Mouse (Mus musculus) intestine, postnatal 0 days (tissue): ENCODE measurements around the gene Gpr158. TPM values are rescaled to one million over a fixed set of nuclear protein-coding genes. Genes with fewer than 3 reads are reported as not detected.

ENCODE experiments used
- ATAC-seq: fragments of 200-750 bp; cut with Nextera tagmentation; 2 replicates; pipeline ENCODE4 v1.8.0; 2017; ENCODE audit warnings: mild to moderate bottlenecking, moderate TSS enrichment, moderate library complexity
- H3K27ac ChIP-seq: fragments of 300-500 bp; sonication (generic); 2 replicates; pipeline ENCODE4 v1.5.1; 2014; ENCODE audit warnings: mild to moderate bottlenecking, low read depth, low read length, moderate library complexity
- H3K27me3 ChIP-seq: fragments of 300-500 bp; sonication (generic); replicated peaks from 2 replicates; pipeline ENCODE4 v1.6.1; 2014; ENCODE audit warnings: low read length, mixed read lengths; ENCODE audit not compliant: control insufficient read depth, insufficient read depth
- H3K36me3 ChIP-seq: fragments of 300-500 bp; sonication (generic); 2 replicates; pipeline ENCODE4 v1.6.1; 2014; ENCODE audit warnings: mild to moderate bottlenecking, moderate library complexity; ENCODE audit not compliant: control insufficient read depth, insufficient read depth
- H3K4me1 ChIP-seq: fragments of 300-500 bp; sonication (generic); replicated peaks from 2 replicates; pipeline ENCODE4 v1.6.1; 2014; ENCODE audit warnings: antibody characterized with exemption, low read length, mixed read lengths; ENCODE audit not compliant: control insufficient read depth, insufficient read depth
- H3K4me2 ChIP-seq: fragments of 300-500 bp; sonication (generic); replicated peaks from 2 replicates; pipeline ENCODE4 v1.6.1; 2014; ENCODE audit warnings: low read depth, mild to moderate bottlenecking, moderate library complexity
- H3K4me3 ChIP-seq: fragments of 300-500 bp; sonication (generic); 2 replicates; pipeline ENCODE4 v1.5.1; 2014; ENCODE audit warnings: low read depth, low read length
- H3K9ac ChIP-seq: fragments of 300-500 bp; sonication (generic); 2 replicates; pipeline ENCODE4 v1.6.1; 2014; ENCODE audit warnings: mild to moderate bottlenecking, low read depth, low read length
- H3K9me3 ChIP-seq: fragments of 300-500 bp; sonication (generic); 2 replicates; pipeline ENCODE4 v1.6.1; 2016; ENCODE audit warnings: mixed run types; ENCODE audit not compliant: control insufficient read depth
- CTCF ChIP-seq: sonication (generic); IDR thresholded peaks from 2 replicates; pipeline ENCODE4 v1.5.1; 2016; ENCODE audit warnings: low read depth, mild to moderate bottlenecking, control low read depth, antibody characterized with exemption, moderate library complexity
- WGBS: fragments of 180-500 bp; shearing (Covaris S2); extraction: QIAGEN DNeasy Blood & Tissue Kit; methylation state at CpG from one replicate; pipeline ENCODE4 v1.1.7; 2014; 5-methylcytosine and 5-hydroxymethylcytosine counted together
- polyA plus RNA-seq: library from polyadenylated mRNA; unstranded; fragments of >200 nt; fragmentation: Nextera tagmentation; extraction: Ambion mirVana; gene quantifications from 2 replicates; pipeline ENCODE4 v1.2.1, GENCODE M21; 2015

Gpr158 gene
- polyA plus RNA-seq, 1 experiment from 2014 or later = 0.03 TPM

DNA sequence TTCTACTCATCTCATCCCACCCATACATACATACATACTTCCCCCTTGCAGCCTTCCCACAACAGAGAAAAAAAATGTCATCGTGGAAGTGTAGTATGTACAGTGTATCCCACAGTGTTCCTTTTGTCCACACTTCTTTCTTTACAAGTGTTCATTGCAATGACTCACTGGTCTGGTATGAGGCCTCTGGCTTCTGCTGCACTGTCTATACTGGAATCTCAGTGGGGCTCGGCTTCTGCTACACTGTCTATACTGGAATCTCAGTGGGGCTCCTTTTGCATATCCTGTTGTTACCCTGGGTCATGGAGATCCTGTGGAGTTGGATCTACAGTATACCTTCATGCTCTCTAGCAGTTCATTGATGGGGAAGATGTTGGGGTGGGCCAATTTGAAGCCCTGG, 425.8 kb downstream of the Gpr158 start:
- Histone ChIP-seq H3K4me2 (no peak overlapping the region), H3K9ac (no peak overlapping the region), H3K27me3 (no peaks in the 10 kb centered on the region), H3K4me3 (no peak overlapping the region), H3K9me3 (no peaks in the 10 kb centered on the region), H3K27ac (no peak overlapping the region), H3K36me3 (no peaks in the 10 kb centered on the region), H3K4me1 (no peaks in the 10 kb centered on the region)
- no peak for ATAC-seq
- no peak for TF ChIP-seq CTCF
- 69% methylated on average over 2 of the region's 2 CpGs for WGBS

DNA sequence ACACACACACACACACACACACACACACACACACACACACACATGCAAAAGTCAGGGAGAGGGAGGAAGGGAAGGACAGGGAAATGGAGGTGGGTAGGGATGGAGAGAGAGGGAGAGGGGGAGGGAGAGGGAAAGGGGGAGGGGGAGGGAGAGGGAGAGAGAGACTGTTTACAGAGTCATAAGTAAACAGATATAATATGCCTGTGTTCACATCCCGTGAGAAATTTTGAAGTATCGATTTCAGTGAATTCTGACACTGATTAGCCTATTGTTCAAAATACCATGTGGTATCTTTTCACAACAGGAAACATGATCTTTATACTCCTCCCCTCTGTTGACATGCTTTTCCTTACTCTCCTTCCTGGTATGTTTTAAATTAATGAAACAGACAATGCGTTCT, 432.3 kb downstream of the Gpr158 start:
- H3K4me3 ChIP-seq = no peak overlapping the region
- WGBS = 49% methylated on average over 3 of the region's 3 CpGs
- H3K27ac ChIP-seq = no peak overlapping the region
- H3K9ac ChIP-seq = no peak overlapping the region
- no peaks in the 10 kb centered on the region for H3K4me1 ChIP-seq
- no peak for TF ChIP-seq CTCF
- no peaks in the 10 kb centered on the region for H3K36me3 ChIP-seq
- H3K9me3 ChIP-seq = no peaks in the 10 kb centered on the region
- H3K27me3 ChIP-seq = no peaks in the 10 kb centered on the region
- no peak overlapping the region for H3K4me2 ChIP-seq
- ATAC-seq = no peak

DNA sequence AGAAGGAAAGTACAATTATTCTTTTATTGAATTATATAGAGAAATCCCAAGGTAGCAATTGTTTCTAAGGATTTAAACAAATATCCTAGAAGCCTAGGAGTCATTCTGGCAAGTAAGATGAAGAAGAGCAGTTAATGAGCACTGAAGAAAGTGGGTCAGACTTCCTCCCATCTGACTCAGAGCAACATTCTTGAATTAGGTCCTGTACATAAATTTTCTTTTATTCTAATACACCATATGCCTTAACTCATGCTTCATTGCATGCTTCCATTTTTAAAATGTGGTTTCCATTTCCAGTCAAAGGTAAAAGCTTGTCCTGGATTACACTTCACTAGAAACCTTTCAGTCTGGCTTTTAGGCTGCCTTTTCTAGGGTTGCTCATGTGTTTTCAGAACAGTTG, 432.7 kb downstream of the Gpr158 start:
- H3K36me3 ChIP-seq = no peaks in the 10 kb centered on the region
- H3K4me1 ChIP-seq = no peaks in the 10 kb centered on the region
- no peaks in the 10 kb centered on the region for H3K27me3 ChIP-seq
- no peak overlapping the region for H3K4me3 ChIP-seq
- no peak overlapping the region for H3K4me2 ChIP-seq
- no peak overlapping the region for H3K27ac ChIP-seq
- H3K9ac ChIP-seq = no peak overlapping the region
- no peaks in the 10 kb centered on the region for H3K9me3 ChIP-seq
- ATAC-seq = no peak
- no peak for TF ChIP-seq CTCF

DNA sequence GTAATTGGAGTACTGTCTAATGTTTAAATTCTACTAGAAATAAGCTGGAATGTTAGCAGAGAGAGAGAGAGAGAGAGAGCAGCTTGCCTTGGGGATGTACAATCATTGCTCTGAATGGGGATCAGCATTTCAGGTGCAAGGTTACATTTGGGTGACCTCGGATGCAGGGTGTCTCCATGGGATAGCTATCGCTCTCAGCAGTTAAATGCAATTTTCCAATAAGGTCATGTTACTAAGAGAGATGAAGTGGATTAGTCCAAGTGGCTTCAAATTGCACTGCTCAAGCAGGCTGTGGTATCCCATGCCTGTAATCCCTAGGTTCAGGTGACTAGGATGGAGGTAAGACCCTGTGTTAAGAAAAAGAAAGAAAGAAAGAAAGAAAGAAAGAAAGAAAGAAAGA, 441.2 kb downstream of the Gpr158 start:
- ATAC-seq = no peak
- 81% methylated on average over 2 of the region's 2 CpGs for WGBS

DNA sequence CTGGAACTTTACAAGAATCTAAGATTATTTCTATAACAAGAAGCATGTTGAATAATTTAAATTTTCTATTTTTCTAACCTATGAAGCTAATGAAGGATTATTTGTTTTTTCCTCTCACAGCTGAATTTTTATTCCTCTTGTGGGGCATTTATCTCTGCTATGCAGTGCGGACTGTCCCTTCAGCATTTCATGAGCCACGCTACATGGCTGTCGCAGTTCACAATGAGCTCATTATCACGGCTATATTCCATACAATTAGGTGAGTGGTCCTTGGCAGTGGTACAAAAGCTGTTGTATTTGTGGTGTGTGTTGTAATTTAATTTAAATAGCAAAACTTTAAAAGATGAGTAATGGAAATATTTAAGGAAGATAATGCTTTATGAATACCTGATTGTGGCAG, 443.1 kb downstream of the Gpr158 start:
- Histone ChIP-seq H3K9ac (no peak overlapping the region), H3K36me3 (no peaks in the 10 kb centered on the region), H3K27me3 (no peaks in the 10 kb centered on the region), H3K27ac (no peak overlapping the region), H3K4me3 (no peak overlapping the region), H3K4me2 (no peak overlapping the region), H3K4me1 (no peaks in the 10 kb centered on the region), H3K9me3 (no peaks in the 10 kb centered on the region)
- no peak for ATAC-seq
- TF ChIP-seq CTCF = no peak
- WGBS = 93% methylated on average over 4 of the region's 4 CpGs

More for the DNA sequence above, 441.2 kb downstream of the Gpr158 start:
- Histone ChIP-seq H3K27ac (no peak overlapping the region), H3K4me2 (no peak overlapping the region), H3K4me1 (no peaks in the 10 kb centered on the region), H3K36me3 (no peaks in the 10 kb centered on the region), H3K9me3 (no peaks in the 10 kb centered on the region), H3K4me3 (no peak overlapping the region), H3K27me3 (no peaks in the 10 kb centered on the region), H3K9ac (no peak overlapping the region)
- no peak for TF ChIP-seq CTCF

DNA sequence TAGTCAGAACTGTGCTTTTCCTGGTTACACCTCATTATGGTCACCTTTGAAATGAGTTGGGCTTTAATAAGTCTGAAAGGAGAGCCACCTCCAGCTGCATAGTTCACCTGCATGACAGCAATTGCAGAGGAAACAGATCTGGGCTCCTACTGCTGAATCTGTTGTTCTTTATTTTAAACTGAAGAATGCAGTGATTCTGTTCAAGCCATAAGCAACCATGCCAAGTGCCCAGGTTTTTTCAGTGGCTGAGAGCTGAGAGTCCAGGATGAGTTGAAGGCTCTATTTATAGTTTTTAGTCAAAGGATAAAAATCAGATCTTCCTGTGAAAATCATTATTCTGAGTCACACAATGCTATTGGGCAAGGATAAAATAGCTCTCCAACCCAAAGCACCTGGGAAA, 496.7 kb downstream of the Gpr158 start:
- TF ChIP-seq CTCF = no peak
- no peak overlapping the region for H3K27ac ChIP-seq
- no peak overlapping the region for H3K9ac ChIP-seq
- H3K4me2 ChIP-seq = no peak overlapping the region
- no peaks in the 10 kb centered on the region for H3K4me1 ChIP-seq
- no peaks in the 10 kb centered on the region for H3K9me3 ChIP-seq
- no peak overlapping the region for H3K4me3 ChIP-seq
- H3K27me3 ChIP-seq = no peaks in the 10 kb centered on the region
- ATAC-seq = no peak
- H3K36me3 ChIP-seq = no peaks in the 10 kb centered on the region

Other genes with a start within 250 kb of the Gpr158 start
- gene Enkur, start 162.2 kb upstream of the Gpr158 start, polyA plus RNA-seq = 2.8 and 3.2 TPM in 2 replicates
- gene Thnsl1, start 161.8 kb upstream of the Gpr158 start, polyA plus RNA-seq = 3.3 and 3.9 TPM in 2 replicates